Mouse (Mus musculus): ENCODE results near the gene Bcl9l.

Gene Bcl9l

GRCm38 (mm10) chr9:44497624-44498377, 15.2 kb downstream of the Bcl9l start:
- DNase-seq (ENCODE audit: low spot score) = peak; percentile 69

GRCm38 (mm10) chr9:44498421-44499355, 16.1 kb downstream of the Bcl9l start:
- peak; percentile 84 for DNase-seq (ENCODE audit: low spot score)

GRCm38 (mm10) chr9:44499356-44500162, 16.9 kb downstream of the Bcl9l start:
- DNase-seq (ENCODE audit: low spot score) = no peak

- DNase-seq (ENCODE audit: low spot score) = no peak
These were observed 17.5 kb downstream of the Bcl9l start for GRCm38 (mm10) chr9:44500163-44500533.

- DNase-seq (ENCODE audit: low spot score) = no peak
These were observed 18.1 kb downstream of the Bcl9l start for GRCm38 (mm10) chr9:44500638-44501175.

GRCm38 (mm10) chr9:44501206-44501879, 18.7 kb downstream of the Bcl9l start:
- no peak for DNase-seq (ENCODE audit: low spot score)

GRCm38 (mm10) chr9:44502006-44502405, 19.4 kb downstream of the Bcl9l start:
- DNase-seq (ENCODE audit: low spot score) = peak; percentile 93

GRCm38 (mm10) chr9:44504893-44505823, 22.5 kb downstream of the Bcl9l start:
- no peak for DNase-seq (ENCODE audit: low spot score)

GRCm38 (mm10) chr9:44505824-44506467, 23.3 kb downstream of the Bcl9l start:
- no peak for DNase-seq (ENCODE audit: low spot score)

GRCm38 (mm10) chr9:44506566-44506965, 23.9 kb downstream of the Bcl9l start:
- DNase-seq (ENCODE audit: low spot score) = no peak

GRCm38 (mm10) chr9:44507345-44507744, 24.7 kb downstream of the Bcl9l start:
- no peak for DNase-seq (ENCODE audit: low spot score)

- no peak for DNase-seq (ENCODE audit: low spot score)
These were observed 25.5 kb downstream of the Bcl9l start for GRCm38 (mm10) chr9:44508124-44508619.

- no peak for DNase-seq (ENCODE audit: low spot score)
These were observed 26.3 kb downstream of the Bcl9l start for GRCm38 (mm10) chr9:44508721-44509486.

GRCm38 (mm10) chr9:44509487-44510354, 27.1 kb downstream of the Bcl9l start:
- peak; percentile 86 for DNase-seq (ENCODE audit: low spot score)

- DNase-seq (ENCODE audit: low spot score) = no peak
These were observed 27.8 kb downstream of the Bcl9l start for GRCm38 (mm10) chr9:44510355-44510871.

GRCm38 (mm10) chr9:44510872-44511601, 28.4 kb downstream of the Bcl9l start:
- DNase-seq (ENCODE audit: low spot score) = no peak
